Mouse (Mus musculus): Measurements from ENCODE around the gene Gm20388.

- no peak for TF ChIP-seq CTCF (IDR thresholded peaks at IDR 0.05; ENCODE audit: low read depth)
- no peak for TF ChIP-seq EP300 (IDR thresholded peaks at IDR 0.05; ENCODE audit: low read depth)
Measured at GRCm38 (mm10) chr8:120431042-120431441, 520.4 kb downstream of the Gm20388 start.
